Mouse (Mus musculus) common myeloid progenitor, adult 5-6 weeks (primary cell): Measurements from ENCODE around the gene Hist2h4. TPM values are rescaled to one million over a fixed set of nuclear protein-coding genes. Genes with fewer than 3 reads are reported as not detected.
"Not testable (repeated sequence)": the region's sequence is repeated elsewhere in the genome, so short reads cannot be mapped to it uniquely, and the experiment has no call there.

Experiments
- ATAC-seq: replicated peaks from 2 replicates; pipeline ENCODE4 v1.8.0; 2016; ENCODE audit warnings: low read depth, mild to moderate bottlenecking, moderate TSS enrichment, inconsistent platforms; ENCODE audit not compliant: poor library complexity, severe bottlenecking
- total RNA-seq: library from RNA; stranded (forward); fragments of 200-1000, 187-1606 nt; gene quantifications from 2 replicates; pipeline ENCODE4 v1.2.3, GENCODE M21; 2017

Hist2h4 gene
- total RNA-seq, 1 experiment from 2014 or later = 120 TPM

DNA sequence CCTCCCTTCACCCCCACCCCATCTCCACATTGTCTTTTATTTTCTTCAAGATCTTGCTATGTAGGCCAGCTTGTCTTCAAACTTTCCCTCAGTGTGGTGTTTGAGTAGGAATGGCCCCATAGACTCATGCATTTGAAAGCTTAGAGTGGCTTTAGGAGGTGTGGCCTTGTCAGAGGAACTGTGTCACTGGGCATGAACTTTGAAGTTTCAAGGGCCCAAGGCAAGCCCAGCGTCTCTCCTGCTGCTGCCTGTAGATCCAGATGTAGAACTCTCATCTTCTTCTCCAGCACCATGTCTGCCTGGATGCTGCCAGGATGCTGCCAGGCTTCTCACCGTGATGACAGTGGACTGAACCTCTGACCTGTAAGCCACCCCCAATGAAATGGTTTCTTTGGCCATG, 34.3 kb downstream of the Hist2h4 start:
- ATAC-seq = no peak

DNA sequence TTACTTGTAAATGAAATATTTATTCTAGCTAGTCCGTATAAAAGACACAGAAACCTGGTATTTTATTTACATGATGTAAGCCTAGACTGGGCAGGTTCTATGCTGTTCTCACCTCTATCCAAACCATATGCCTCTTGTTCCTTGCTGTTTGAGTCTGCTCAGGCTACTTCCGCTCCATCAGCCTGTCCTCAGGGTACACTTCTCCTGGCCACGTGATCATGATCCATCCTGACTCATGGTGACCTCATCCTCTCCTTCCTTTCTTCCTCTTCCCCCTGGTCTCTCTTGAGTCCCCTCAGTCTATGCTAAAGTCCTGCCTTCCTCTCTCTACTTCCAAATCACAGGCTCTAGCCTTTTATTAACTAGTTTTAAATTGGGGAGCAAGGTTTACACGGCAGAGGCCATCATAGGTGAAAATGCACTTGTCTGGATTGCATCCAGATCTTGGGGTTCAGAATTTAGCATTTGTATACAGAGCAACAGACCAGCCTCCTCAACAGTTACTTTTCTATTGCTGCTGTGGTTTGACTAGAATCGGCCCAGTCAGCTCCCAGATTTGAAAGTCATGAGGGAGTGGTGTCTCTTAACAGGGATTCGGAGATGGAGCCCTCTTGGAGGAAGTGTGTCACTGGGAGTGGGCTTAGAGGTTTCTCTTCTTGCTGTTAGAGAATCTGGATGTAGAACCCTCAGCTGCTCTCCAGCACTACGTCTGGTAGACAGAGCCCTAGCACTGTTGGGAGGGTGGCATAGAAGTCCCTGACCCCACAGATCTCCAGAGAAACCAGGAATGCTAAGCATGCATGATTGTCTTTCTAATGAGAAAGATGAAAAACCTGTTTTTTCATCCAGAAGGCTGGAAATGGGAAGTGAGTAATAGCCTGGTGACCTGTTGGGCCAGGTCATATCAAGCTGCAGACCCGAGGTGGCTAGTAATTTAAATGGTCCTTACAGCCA, 36.1 kb downstream of the Hist2h4 start:
- peak; percentile 29; the same call in 1 of the 2 replicates for ATAC-seq

DNA sequence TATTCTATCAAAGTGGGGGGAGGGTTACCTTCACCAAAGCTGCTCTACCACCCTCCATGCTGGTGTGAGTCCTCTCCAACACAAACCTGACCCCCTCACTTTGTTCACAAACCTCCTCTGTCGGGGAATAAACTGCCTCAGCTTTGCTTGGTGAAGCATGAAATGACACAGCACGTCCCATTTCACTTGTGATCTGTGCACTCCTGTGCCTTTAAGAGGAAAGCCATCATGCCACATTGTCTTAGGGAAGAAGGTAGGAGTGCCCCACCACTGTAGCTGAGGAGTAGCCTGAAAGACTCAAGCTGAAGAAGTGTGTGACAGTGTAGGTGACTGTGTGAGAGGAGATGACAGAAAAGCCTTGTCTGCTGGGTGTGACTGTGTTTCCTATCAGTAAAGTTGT, 37.7 kb downstream of the Hist2h4 start:
- ATAC-seq = no peak

DNA sequence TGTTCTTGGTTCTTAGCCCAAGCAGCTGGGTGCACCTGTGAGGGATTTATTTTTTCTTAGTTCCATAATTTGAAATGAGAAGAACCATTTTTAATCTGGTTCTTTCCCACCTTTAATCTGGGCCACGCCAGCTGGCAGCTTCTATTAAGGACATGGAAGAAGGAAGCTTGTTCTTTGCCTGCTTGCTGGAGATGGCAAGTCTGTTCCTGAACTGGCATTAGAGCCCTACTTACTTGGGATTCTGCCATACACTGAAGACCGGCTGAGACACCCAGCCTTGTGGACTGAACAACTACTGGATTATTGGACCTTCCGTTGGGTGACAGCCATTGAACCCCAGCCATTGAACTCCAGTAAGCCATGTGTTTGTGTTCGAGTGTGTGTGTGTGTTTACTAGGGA, 40.3 kb downstream of the Hist2h4 start:
- no peak for ATAC-seq

DNA sequence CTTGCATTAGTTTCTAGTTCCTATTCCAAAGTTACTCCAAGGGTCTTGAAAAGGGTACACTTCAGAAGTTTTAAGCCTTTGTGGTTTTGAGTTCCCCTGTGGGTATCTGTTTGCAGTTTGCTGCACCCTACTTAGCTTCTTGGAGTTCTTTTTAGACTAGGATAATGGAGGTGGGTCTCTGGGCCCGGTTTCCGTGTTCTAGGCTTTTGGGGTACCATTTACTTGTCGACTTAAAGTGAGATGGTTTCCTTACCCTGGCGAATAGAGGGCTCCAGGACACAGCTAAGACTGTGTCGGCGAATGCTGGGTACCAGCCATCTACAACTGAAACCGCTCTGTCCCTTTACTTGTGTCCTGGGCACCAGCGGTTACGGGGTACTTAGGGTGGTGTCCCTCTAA, 41.5 kb downstream of the Hist2h4 start:
- no peak for ATAC-seq

DNA sequence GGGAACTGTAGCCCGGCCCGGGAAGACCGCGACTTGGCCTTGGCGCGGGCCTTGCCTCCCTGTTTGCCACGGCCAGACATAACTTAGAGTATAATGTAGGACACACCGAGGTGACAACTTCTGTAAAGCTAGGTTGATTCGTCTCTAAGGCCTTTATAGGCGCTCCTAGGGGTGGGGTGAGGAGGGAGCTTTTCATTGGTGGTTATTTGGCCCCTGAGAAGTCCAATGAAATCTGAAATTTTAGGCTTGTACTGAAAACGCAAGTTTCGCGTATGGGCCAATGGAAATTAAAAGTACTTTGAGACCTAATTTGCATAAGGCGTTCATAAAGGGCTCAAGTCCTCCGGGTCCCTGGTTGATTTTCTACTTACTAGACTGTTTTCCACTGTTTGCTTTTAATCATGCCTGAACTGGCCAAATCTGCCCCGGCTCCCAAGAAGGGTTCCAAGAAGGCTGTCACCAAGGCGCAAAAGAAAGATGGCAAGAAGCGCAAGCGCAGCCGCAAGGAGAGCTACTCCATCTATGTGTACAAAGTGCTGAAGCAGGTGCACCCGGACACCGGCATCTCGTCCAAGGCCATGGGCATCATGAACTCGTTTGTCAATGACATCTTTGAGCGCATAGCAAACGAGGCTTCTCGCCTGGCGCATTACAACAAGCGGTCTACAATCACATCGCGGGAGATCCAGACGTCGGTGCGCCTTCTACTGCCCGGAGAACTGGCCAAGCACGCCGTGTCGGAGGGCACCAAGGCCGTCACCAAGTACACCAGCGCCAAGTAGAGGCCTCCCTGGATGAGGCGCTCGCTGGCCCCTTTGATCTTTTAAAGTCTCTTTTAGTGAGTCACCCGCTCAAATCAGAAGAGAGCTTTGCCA, 42.1 kb downstream of the Hist2h4 start, which contains the start of the genes Hist2h2ac and Hist2h2be:
Gene Hist2h2ac (minus strand): TSS at position 116 of the 875 bp plus-strand sequence.
Gene Hist2h2be (plus strand): TSS at position 355 of the 875 bp plus-strand sequence.
- ATAC-seq = peak; percentile 82

DNA sequence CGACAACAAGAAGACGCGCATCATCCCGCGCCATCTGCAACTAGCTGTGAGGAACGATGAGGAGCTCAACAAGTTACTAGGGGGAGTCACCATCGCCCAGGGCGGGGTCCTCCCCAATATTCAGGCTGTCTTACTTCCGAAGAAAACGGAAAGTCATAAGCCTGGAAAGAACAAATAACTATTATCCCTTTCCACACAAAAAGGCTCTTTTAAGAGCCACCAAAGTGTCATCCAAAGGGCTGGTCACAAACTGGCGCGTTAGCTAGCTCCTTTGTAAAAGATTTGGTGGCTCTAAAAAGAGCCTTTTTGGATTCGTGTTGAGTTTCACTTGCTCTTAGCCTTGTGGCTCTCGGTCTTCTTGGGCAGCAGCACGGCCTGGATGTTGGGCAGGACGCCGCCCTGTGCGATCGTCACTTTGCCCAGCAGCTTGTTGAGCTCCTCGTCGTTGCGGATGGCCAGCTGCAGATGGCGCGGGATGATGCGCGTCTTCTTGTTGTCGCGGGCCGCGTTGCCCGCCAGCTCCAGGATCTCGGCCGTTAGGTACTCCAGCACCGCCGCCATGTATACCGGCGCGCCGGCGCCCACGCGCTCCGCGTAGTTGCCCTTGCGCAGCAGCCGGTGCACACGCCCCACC, 42.9 kb downstream of the Hist2h4 start:
- not testable (repeated sequence) for ATAC-seq

DNA sequence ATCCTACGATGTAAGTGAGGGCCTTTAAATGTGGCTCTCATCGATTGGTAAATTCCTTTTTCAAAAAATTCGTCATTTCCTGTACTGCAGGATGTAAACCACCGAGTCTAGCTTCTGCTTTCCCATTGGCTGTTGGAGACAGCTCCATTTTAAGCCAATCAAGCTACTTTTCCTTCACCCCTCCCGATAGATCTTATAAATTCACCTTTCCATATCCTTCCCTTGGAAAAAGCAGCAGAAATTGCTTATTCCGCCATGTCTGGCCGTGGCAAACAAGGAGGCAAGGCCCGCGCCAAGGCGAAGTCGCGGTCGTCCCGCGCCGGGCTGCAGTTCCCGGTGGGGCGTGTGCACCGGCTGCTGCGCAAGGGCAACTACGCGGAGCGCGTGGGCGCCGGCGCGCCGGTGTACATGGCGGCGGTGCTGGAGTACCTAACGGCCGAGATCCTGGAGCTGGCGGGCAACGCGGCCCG, 43.4 kb downstream of the Hist2h4 start, which contains the start of the genes Bola1 and Hist2h2ab:
Gene Bola1 (minus strand): TSS at position 49 of the 470 bp plus-strand sequence.
Gene Hist2h2ab (plus strand): TSS at position 205 of the 470 bp plus-strand sequence.
- ATAC-seq = peak; percentile 53

DNA sequence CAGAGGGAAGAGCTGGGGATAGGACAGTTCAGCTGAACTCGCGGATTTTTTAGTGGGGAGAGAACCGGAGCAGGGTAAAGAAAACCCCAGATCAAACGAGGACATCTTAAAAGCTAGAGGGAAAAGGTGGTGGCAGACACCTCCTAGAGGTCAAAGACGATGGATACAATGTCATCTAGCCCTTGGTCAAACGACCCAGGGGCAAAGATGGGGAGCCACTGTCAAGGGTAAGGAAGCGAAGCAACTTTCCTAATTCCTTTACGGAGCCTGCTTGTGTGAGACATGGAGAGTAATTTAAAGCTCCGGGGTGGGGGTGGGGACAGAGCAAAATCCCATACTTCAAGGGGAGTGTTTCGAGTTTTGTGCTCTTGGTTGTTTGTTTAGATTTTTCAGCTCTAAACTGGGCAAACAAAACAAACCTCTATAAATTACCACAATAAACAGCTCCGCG, 43.9 kb downstream of the Hist2h4 start:
- peak; percentile 13; the same call in 1 of the 2 replicates for ATAC-seq

Other genes starting within 250 kb of the Hist2h4 start
- gene Vps45, start 204.8 kb downstream of the Hist2h4 start, total RNA-seq = 19.6 and 35.9 TPM in 2 replicates
- gene Otud7b, start 158.8 kb downstream of the Hist2h4 start, total RNA-seq = 10.9 and 11.8 TPM in 2 replicates
- gene Mtmr11, start 101.3 kb downstream of the Hist2h4 start, total RNA-seq = 0.09 TPM in 1 of 2 replicates, not detected in the other
- 30.4 and 37.3 TPM in 2 replicates for gene Sf3b4, start 91.0 kb downstream of the Hist2h4 start, total RNA-seq
- 1.3 and 1.5 TPM in 2 replicates for gene Sv2a, start 82.2 kb downstream of the Hist2h4 start, total RNA-seq
- 21.6 and 38.2 TPM in 2 replicates for gene Bola1, start 43.6 kb downstream of the Hist2h4 start, total RNA-seq
- 81.8 and 97.7 TPM in 2 replicates for gene Hist2h2ab, start 43.4 kb downstream of the Hist2h4 start, total RNA-seq
- 2,555 and 2,638 TPM in 2 replicates for gene Hist2h2ac, start 42.4 kb downstream of the Hist2h4 start, total RNA-seq
- gene Hist2h2be, start 42.2 kb downstream of the Hist2h4 start, total RNA-seq = 6.6 and 8.3 TPM in 2 replicates
- gene Hist2h3c2, start 24.2 kb downstream of the Hist2h4 start, total RNA-seq = 96.1 and 129 TPM in 2 replicates
- 1,358 and 3,626 TPM in 2 replicates for gene Hist2h2aa2, start 23.0 kb downstream of the Hist2h4 start, total RNA-seq
- 5,131 and 5,822 TPM in 2 replicates for gene Hist2h2aa1, start 17.8 kb downstream of the Hist2h4 start, total RNA-seq
- gene Hist2h3c1, start 16.6 kb downstream of the Hist2h4 start, total RNA-seq = 2.7 and 18.3 TPM in 2 replicates
- 296 and 352 TPM in 2 replicates for gene Hist2h3b, start 5.3 kb upstream of the Hist2h4 start, total RNA-seq
- gene Hist2h2bb, start 6.4 kb upstream of the Hist2h4 start, total RNA-seq = 6,356 and 6,932 TPM in 2 replicates
- not detected in 2 replicates for gene Fcgr1, start 30.7 kb upstream of the Hist2h4 start, total RNA-seq
- not detected in 2 replicates for gene BC107364, start 189.0 kb upstream of the Hist2h4 start, total RNA-seq